Mouse (Mus musculus) brain, embryonic 18.5 days (tissue): ENCODE measurements around the gene Cpt1c.

Experiments used
- DNase-seq: peaks from one replicate; pipeline ENCODE4 v3.0.0-alpha.2; 2012; ENCODE audit warnings: low read depth, low spot score

Cpt1c gene

GRCm38 (mm10) chr7:44918219-44918618 lies 56.4 kb downstream of the Cpt1c start:
- DNase-seq, result no peak

DNA sequence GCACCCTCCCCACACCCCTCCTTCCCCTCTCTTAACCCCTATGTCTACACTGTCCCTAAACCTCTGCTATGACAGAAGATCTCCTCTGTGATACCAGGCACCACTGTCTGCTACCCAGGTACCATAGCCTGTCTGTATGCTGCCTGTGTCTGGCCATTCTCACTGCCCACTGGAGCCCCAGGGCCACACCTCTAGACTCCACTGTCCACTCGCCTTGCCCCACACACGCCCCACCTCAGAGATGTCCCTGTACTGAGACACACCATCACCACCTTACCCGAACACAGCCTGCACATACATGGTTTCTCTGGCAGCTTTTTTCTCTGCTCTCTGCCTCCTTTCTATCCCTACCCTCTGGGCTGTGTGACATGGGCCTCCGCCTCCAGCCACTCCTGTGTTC lies 57.8 kb downstream of the Cpt1c start:
- DNase-seq, result no peak

DNA sequence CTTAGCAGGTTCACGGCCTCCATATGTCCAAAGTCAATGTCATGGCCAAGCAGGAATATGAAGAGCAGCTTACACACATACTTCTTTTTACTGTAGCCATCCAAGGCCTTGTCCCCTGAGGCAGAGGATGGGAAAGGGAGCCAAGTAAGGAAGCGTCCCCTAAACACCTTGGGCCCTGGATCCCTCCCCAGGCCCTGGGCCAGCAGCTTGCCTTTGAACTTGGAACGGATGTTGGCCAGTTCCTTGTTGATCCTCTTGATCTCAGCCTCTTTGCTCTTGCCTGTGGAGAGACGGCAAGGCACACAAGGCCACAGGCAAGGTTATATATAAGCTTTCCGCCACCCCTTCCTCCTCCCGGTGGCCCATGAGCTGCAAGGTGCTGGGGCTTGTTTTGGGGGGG lies 58.5 kb downstream of the Cpt1c start:
- DNase-seq, result no peak

- no peak for DNase-seq
These were observed 59.3 kb downstream of the Cpt1c start for GRCm38 (mm10) chr7:44915314-44915713.

GRCm38 (mm10) chr7:44914396-44914795 lies 60.3 kb downstream of the Cpt1c start:
- DNase-seq, result no peak
